Mouse (Mus musculus) kidney, postnatal 36 days (tissue): Measurements from ENCODE around the gene Stpg4.

Experiments
- DNase-seq, 2 experiments: peaks; one replicate each; pipeline ENCODE4 v3.0.0; 2021 to 2022; ENCODE audit warnings: mixed read lengths in 2 of 2

The Stpg4 gene

GRCm38 (mm10) chr17:87349069-87349468 is 78.5 kb downstream of the Stpg4 start:
- no peak for DNase-seq

GRCm38 (mm10) chr17:87348353-87348752 is 79.2 kb downstream of the Stpg4 start:
- DNase-seq, result no peak

GRCm38 (mm10) chr17:87345252-87345593 is 82.3 kb downstream of the Stpg4 start:
- no peak for DNase-seq

- no peak for DNase-seq
Observed at GRCm38 (mm10) chr17:87344441-87345251, 82.9 kb downstream of the Stpg4 start.

GRCm38 (mm10) chr17:87343060-87343703 is 84.4 kb downstream of the Stpg4 start:
- peak; percentile 55 to 58 for DNase-seq
